Mouse (Mus musculus) intestine, postnatal 0 days (tissue): ENCODE results near the gene Bcl6. TPM values are rescaled to one million over a fixed set of nuclear protein-coding genes. Genes with fewer than 3 reads are reported as not detected.
A peak's percentile ranks its signal among the peaks of the same experiment; 100 is the strongest.

Experiments
- ATAC-seq: fragments of 200-750 bp; cut with Nextera tagmentation; 2 replicates; pipeline ENCODE4 v1.8.0; 2017; ENCODE audit warnings: mild to moderate bottlenecking, moderate TSS enrichment, moderate library complexity
- H3K27ac ChIP-seq: fragments of 300-500 bp; sonication (generic); 2 replicates; pipeline ENCODE4 v1.5.1; 2014; ENCODE audit warnings: mild to moderate bottlenecking, low read depth, low read length, moderate library complexity
- H3K27me3 ChIP-seq: fragments of 300-500 bp; sonication (generic); replicated peaks from 2 replicates; pipeline ENCODE4 v1.6.1; 2014; ENCODE audit warnings: low read length, mixed read lengths; ENCODE audit not compliant: control insufficient read depth, insufficient read depth
- H3K36me3 ChIP-seq: fragments of 300-500 bp; sonication (generic); 2 replicates; pipeline ENCODE4 v1.6.1; 2014; ENCODE audit warnings: mild to moderate bottlenecking, moderate library complexity; ENCODE audit not compliant: control insufficient read depth, insufficient read depth
- H3K4me1 ChIP-seq: fragments of 300-500 bp; sonication (generic); replicated peaks from 2 replicates; pipeline ENCODE4 v1.6.1; 2014; ENCODE audit warnings: antibody characterized with exemption, low read length, mixed read lengths; ENCODE audit not compliant: control insufficient read depth, insufficient read depth
- H3K4me2 ChIP-seq: fragments of 300-500 bp; sonication (generic); replicated peaks from 2 replicates; pipeline ENCODE4 v1.6.1; 2014; ENCODE audit warnings: low read depth, mild to moderate bottlenecking, moderate library complexity
- H3K4me3 ChIP-seq: fragments of 300-500 bp; sonication (generic); 2 replicates; pipeline ENCODE4 v1.5.1; 2014; ENCODE audit warnings: low read depth, low read length
- H3K9ac ChIP-seq: fragments of 300-500 bp; sonication (generic); 2 replicates; pipeline ENCODE4 v1.6.1; 2014; ENCODE audit warnings: mild to moderate bottlenecking, low read depth, low read length
- H3K9me3 ChIP-seq: fragments of 300-500 bp; sonication (generic); 2 replicates; pipeline ENCODE4 v1.6.1; 2016; ENCODE audit warnings: mixed run types; ENCODE audit not compliant: control insufficient read depth
- CTCF ChIP-seq: sonication (generic); IDR thresholded peaks from 2 replicates; pipeline ENCODE4 v1.5.1; 2016; ENCODE audit warnings: low read depth, mild to moderate bottlenecking, control low read depth, antibody characterized with exemption, moderate library complexity
- WGBS: fragments of 180-500 bp; shearing (Covaris S2); extraction: QIAGEN DNeasy Blood & Tissue Kit; methylation state at CpG from one replicate; pipeline ENCODE4 v1.1.7; 2014; 5-methylcytosine and 5-hydroxymethylcytosine counted together
- polyA plus RNA-seq: library from polyadenylated mRNA; unstranded; fragments of >200 nt; fragmentation: Nextera tagmentation; extraction: Ambion mirVana; gene quantifications from 2 replicates; pipeline ENCODE4 v1.2.1, GENCODE M21; 2015

Gene Bcl6
- 2.1 and 2.6 TPM in 2 replicates for polyA plus RNA-seq

- peak within 1 kb of the TSS; percentile 85 for H3K4me2 ChIP-seq
- WGBS, result under 1% methylated on average over 64 of the region's 68 CpGs
- peaks cover 10% of the 10 kb centered on the region for H3K4me1 ChIP-seq
- H3K27ac ChIP-seq, result peak within 1 kb of the TSS; percentile 100
- H3K9me3 ChIP-seq, result no peaks in the 10 kb centered on the region
- H3K4me3 ChIP-seq, result peak within 1 kb of the TSS; percentile 84
- peak; percentile 82 for ATAC-seq
- 0 out of 2 replicates have a peak, but pooled peaks have one; percentile 15 for TF ChIP-seq CTCF
- H3K27me3 ChIP-seq, result no peaks in the 10 kb centered on the region
- no peaks in the 10 kb centered on the region for H3K36me3 ChIP-seq
- peak within 1 kb of the TSS; percentile 98 for H3K9ac ChIP-seq
These were observed at the start of gene Bcl6, which contains the start of gene Gm37419 for GRCm38 (mm10) chr16:23988466-23989208. Gene Bcl6 (minus strand): TSS chr16:23988852. Gene Gm37419 (plus strand): TSS chr16:23988482.

- no peak for TF ChIP-seq CTCF
- WGBS, result 41% methylated on average over 3 of the region's 3 CpGs
- Histone ChIP-seq H3K27me3 (no peaks in the 10 kb centered on the region), H3K4me3 (no peak overlapping the region), H3K9me3 (no peaks in the 10 kb centered on the region), H3K36me3 (no peaks in the 10 kb centered on the region), H3K4me1 (no peaks in the 10 kb centered on the region), H3K4me2 (no peak overlapping the region), H3K9ac (no peak overlapping the region), H3K27ac (0 out of 2 replicates have a peak overlapping the region, but pooled peaks have one; percentile 1)
- ATAC-seq, result peak; percentile 63
These were observed 47.7 kb upstream of the Bcl6 start for GRCm38 (mm10) chr16:24036398-24036797.

- no peaks in the 10 kb centered on the region for H3K27me3 ChIP-seq
- H3K9me3 ChIP-seq, result no peaks in the 10 kb centered on the region
- no peak for TF ChIP-seq CTCF
- no peak overlapping the region for H3K4me3 ChIP-seq
- H3K27ac ChIP-seq, result no peak overlapping the region
- H3K9ac ChIP-seq, result no peak overlapping the region
- H3K4me1 ChIP-seq, result no peaks in the 10 kb centered on the region
- H3K36me3 ChIP-seq, result no peaks in the 10 kb centered on the region
- H3K4me2 ChIP-seq, result no peak overlapping the region
- ATAC-seq, result 0 out of 2 replicates have a peak, but pooled peaks have one; percentile 18
These were observed 47.1 kb upstream of the Bcl6 start for GRCm38 (mm10) chr16:24035767-24036166.

GRCm38 (mm10) chr16:24034450-24034849, 45.8 kb upstream of the Bcl6 start:
- Histone ChIP-seq H3K4me1 (no peaks in the 10 kb centered on the region), H3K9me3 (no peaks in the 10 kb centered on the region), H3K9ac (no peak overlapping the region), H3K4me3 (no peak overlapping the region), H3K36me3 (no peaks in the 10 kb centered on the region), H3K27ac (peak overlapping the region; percentile 63), H3K4me2 (no peak overlapping the region), H3K27me3 (no peaks in the 10 kb centered on the region)
- 23% methylated on average over 2 of the region's 2 CpGs for WGBS
- TF ChIP-seq CTCF, result no peak
- peak; percentile 65 for ATAC-seq

GRCm38 (mm10) chr16:24033259-24033658, 44.6 kb upstream of the Bcl6 start:
- no peak overlapping the region for H3K4me2 ChIP-seq
- no peak for ATAC-seq

GRCm38 (mm10) chr16:24029965-24030672, 41.5 kb upstream of the Bcl6 start:
- ATAC-seq, result no peak
- no peak overlapping the region for H3K4me2 ChIP-seq
- no peaks in the 10 kb centered on the region for H3K27me3 ChIP-seq
- H3K36me3 ChIP-seq, result no peaks in the 10 kb centered on the region
- no peak for TF ChIP-seq CTCF
- WGBS, result 52% methylated on average over 2 of the region's 2 CpGs
- no peaks in the 10 kb centered on the region for H3K9me3 ChIP-seq
- H3K4me3 ChIP-seq, result no peak overlapping the region
- H3K27ac ChIP-seq, result no peak overlapping the region
- no peaks in the 10 kb centered on the region for H3K4me1 ChIP-seq
- H3K9ac ChIP-seq, result no peak overlapping the region

More at GRCm38 (mm10) chr16:24033259-24033658, 44.6 kb upstream of the Bcl6 start:
- no peak overlapping the region for H3K9ac ChIP-seq
- H3K4me3 ChIP-seq, result no peak overlapping the region
- H3K27me3 ChIP-seq, result no peaks in the 10 kb centered on the region
- no peaks in the 10 kb centered on the region for H3K36me3 ChIP-seq
- TF ChIP-seq CTCF, result no peak
- WGBS, result 91% methylated on average over 5 of the region's 5 CpGs
- no peaks in the 10 kb centered on the region for H3K9me3 ChIP-seq
- H3K27ac ChIP-seq, result no peak overlapping the region
- H3K4me1 ChIP-seq, result no peaks in the 10 kb centered on the region
